Mouse (Mus musculus): ENCODE measurements around the gene Prkca. TPM values are rescaled to one million over a fixed set of nuclear protein-coding genes. Genes with fewer than 3 reads are reported as not detected.

Prkca gene
- total RNA-seq, 1 experiment, result 8.4 TPM

DNA sequence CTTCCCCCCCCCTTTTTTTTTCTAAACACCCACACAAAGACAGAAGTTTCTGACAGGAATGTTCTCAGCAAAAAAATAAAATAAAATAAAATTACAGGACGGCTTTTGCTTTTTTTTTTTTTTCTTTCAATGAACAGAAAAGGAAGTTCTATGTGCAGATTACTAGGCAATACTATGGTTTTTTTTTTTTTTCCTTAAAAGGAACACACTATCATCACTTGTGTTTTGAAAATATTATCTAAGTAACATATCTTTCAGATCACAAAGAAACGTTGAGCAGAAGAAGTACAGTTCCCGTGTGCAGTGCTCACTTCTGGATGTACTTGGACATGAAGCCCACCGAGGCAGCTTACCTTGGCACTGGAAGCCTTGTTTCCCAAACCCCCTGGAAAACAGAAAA lies 3.4 kb downstream of the Prkca start:
- H3K27ac ChIP-seq (ENCODE audit: insufficient read depth, low read depth, low read length, poor library complexity, severe bottlenecking), result no peak overlapping the region
- TF ChIP-seq CHD2 (IDR thresholded peaks at IDR 0.05; ENCODE audit: low read depth, low read length), result no peak
- no peak for TF ChIP-seq ZNF384 (IDR thresholded peaks at IDR 0.05; ENCODE audit: low read depth, low read length)
- no peak for TF ChIP-seq MAFK (IDR thresholded peaks at IDR 0.05; ENCODE audit: insufficient read depth, low read depth, low read length)
- TF ChIP-seq HCFC1 (IDR thresholded peaks at IDR 0.05; ENCODE audit: borderline replicate concordance, insufficient read depth, low read length), result no peak
- TF ChIP-seq ZC3H11A (IDR thresholded peaks at IDR 0.05; ENCODE audit: borderline replicate concordance, low read depth, low read length), result no peak
- no peak overlapping the region for H3K4me3 ChIP-seq (ENCODE audit: insufficient read depth in 1 of 2, low read depth in 1 of 2, low read length in 2 of 2, poor library complexity in 1 of 2, severe bottlenecking in 1 of 2)
- no peaks in the 10 kb centered on the region for H3K36me3 ChIP-seq (ENCODE audit: control insufficient read depth, insufficient read depth, low read length, poor library complexity, severe bottlenecking)
- DNase-seq (ENCODE audit: low read depth, low spot score), result no peak
- in situ Hi-C loops (cut with MboI; ENCODE audit: low sequenced_read_pairs in 2 of 2, unreplicated experiment in 2 of 2), result no loop called here
- no peaks in the 10 kb centered on the region for H3K9me3 ChIP-seq (ENCODE audit: control insufficient read depth, insufficient read depth, low read depth, low read length)
- H3K9ac ChIP-seq (ENCODE audit: insufficient read depth, low read depth, low read length, poor library complexity, severe bottlenecking), result no peak overlapping the region
- no peaks in the 10 kb centered on the region for H3K4me1 ChIP-seq (ENCODE audit: control insufficient read depth in 2 of 2, insufficient read depth in 2 of 2, low read length in 2 of 2, poor library complexity in 1 of 2)

GRCm38 (mm10) chr11:108336445-108336844 lies 7.3 kb downstream of the Prkca start:
- DNase-seq (ENCODE audit: low read depth, low spot score), result no peak
- H3K4me3 ChIP-seq (ENCODE audit: insufficient read depth in 1 of 2, low read depth in 1 of 2, low read length in 2 of 2, poor library complexity in 1 of 2, severe bottlenecking in 1 of 2), result no peak overlapping the region
- no peak for TF ChIP-seq ZNF384 (IDR thresholded peaks at IDR 0.05; ENCODE audit: low read depth, low read length)
- TF ChIP-seq HCFC1 (IDR thresholded peaks at IDR 0.05; ENCODE audit: borderline replicate concordance, insufficient read depth, low read length), result no peak
- TF ChIP-seq ZC3H11A (IDR thresholded peaks at IDR 0.05; ENCODE audit: borderline replicate concordance, low read depth, low read length), result no peak
- TF ChIP-seq MAFK (IDR thresholded peaks at IDR 0.05; ENCODE audit: insufficient read depth, low read depth, low read length), result no peak
- TF ChIP-seq CHD2 (IDR thresholded peaks at IDR 0.05; ENCODE audit: low read depth, low read length), result no peak
- no peaks in the 10 kb centered on the region for H3K4me1 ChIP-seq (ENCODE audit: control insufficient read depth in 2 of 2, insufficient read depth in 2 of 2, low read length in 2 of 2, poor library complexity in 1 of 2)
- no peak overlapping the region for H3K9ac ChIP-seq (ENCODE audit: insufficient read depth, low read depth, low read length, poor library complexity, severe bottlenecking)
- H3K27ac ChIP-seq (ENCODE audit: insufficient read depth, low read depth, low read length, poor library complexity, severe bottlenecking), result no peak overlapping the region
- no peaks in the 10 kb centered on the region for H3K9me3 ChIP-seq (ENCODE audit: control insufficient read depth, insufficient read depth, low read depth, low read length)
- in situ Hi-C loops (cut with MboI; ENCODE audit: low sequenced_read_pairs in 2 of 2, unreplicated experiment in 2 of 2), result no loop called here
- no peaks in the 10 kb centered on the region for H3K36me3 ChIP-seq (ENCODE audit: control insufficient read depth, insufficient read depth, low read length, poor library complexity, severe bottlenecking)

DNA sequence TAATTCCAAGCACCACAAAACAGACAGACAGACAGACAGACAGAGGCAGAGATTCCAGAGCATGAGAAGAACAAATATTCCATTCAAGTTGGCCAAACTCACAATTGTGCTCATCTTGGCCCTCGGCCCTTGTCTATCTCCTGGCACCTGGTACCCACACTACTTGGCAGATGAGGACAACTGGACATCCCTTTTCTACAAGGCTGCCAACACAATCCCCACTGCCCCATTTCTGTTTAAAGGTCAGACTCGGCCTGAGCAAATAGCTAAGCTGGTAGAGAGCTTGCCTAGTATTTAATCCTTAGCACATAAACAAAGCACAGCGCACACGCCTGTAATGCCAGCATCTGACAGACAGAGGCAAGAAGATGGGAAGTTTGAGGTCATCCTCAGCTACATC lies 8.2 kb downstream of the Prkca start:
- H3K36me3 ChIP-seq (ENCODE audit: control insufficient read depth, insufficient read depth, low read length, poor library complexity, severe bottlenecking), result no peaks in the 10 kb centered on the region
- no peaks in the 10 kb centered on the region for H3K4me1 ChIP-seq (ENCODE audit: control insufficient read depth in 2 of 2, insufficient read depth in 2 of 2, low read length in 2 of 2, poor library complexity in 1 of 2)
- DNase-seq (ENCODE audit: low read depth, low spot score), result no peak
- TF ChIP-seq MAFK (IDR thresholded peaks at IDR 0.05; ENCODE audit: insufficient read depth, low read depth, low read length), result no peak
- no peak for TF ChIP-seq ZC3H11A (IDR thresholded peaks at IDR 0.05; ENCODE audit: borderline replicate concordance, low read depth, low read length)
- TF ChIP-seq HCFC1 (IDR thresholded peaks at IDR 0.05; ENCODE audit: borderline replicate concordance, insufficient read depth, low read length), result no peak
- no peak for TF ChIP-seq CHD2 (IDR thresholded peaks at IDR 0.05; ENCODE audit: low read depth, low read length)
- no peak for TF ChIP-seq ZNF384 (IDR thresholded peaks at IDR 0.05; ENCODE audit: low read depth, low read length)
- no peak overlapping the region for H3K27ac ChIP-seq (ENCODE audit: insufficient read depth, low read depth, low read length, poor library complexity, severe bottlenecking)
- H3K9ac ChIP-seq (ENCODE audit: insufficient read depth, low read depth, low read length, poor library complexity, severe bottlenecking), result no peak overlapping the region
- in situ Hi-C loops (cut with MboI; ENCODE audit: low sequenced_read_pairs in 2 of 2, unreplicated experiment in 2 of 2), result no loop called here
- no peaks in the 10 kb centered on the region for H3K9me3 ChIP-seq (ENCODE audit: control insufficient read depth, insufficient read depth, low read depth, low read length)
- H3K4me3 ChIP-seq (ENCODE audit: insufficient read depth in 1 of 2, low read depth in 1 of 2, low read length in 2 of 2, poor library complexity in 1 of 2, severe bottlenecking in 1 of 2), result no peak overlapping the region

DNA sequence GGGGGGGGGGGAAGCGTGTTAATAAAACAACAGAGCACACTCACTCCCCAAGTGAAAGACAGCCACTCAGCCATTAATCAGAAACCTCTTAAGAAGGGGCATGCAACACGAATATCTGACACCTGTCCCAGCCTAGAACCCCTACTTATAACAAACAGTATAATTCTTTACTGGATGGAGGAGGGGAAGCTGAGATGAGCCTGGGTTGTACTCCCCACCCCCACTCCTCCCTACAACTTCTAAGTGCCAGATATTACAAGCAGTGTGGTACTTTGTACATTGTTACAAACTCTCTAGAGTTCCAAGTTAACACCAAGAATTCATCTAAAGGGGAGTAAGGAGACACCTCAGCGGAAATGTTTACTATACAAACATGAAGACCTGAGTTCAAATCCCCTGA lies 9.1 kb downstream of the Prkca start:
- DNase-seq (ENCODE audit: low read depth, low spot score), result no peak
- in situ Hi-C loops (cut with MboI; ENCODE audit: low sequenced_read_pairs in 2 of 2, unreplicated experiment in 2 of 2), result no loop called here
- no peaks in the 10 kb centered on the region for H3K9me3 ChIP-seq (ENCODE audit: control insufficient read depth, insufficient read depth, low read depth, low read length)
- no peaks in the 10 kb centered on the region for H3K4me1 ChIP-seq (ENCODE audit: control insufficient read depth in 2 of 2, insufficient read depth in 2 of 2, low read length in 2 of 2, poor library complexity in 1 of 2)
- H3K36me3 ChIP-seq (ENCODE audit: control insufficient read depth, insufficient read depth, low read length, poor library complexity, severe bottlenecking), result no peaks in the 10 kb centered on the region
- no peak overlapping the region for H3K27ac ChIP-seq (ENCODE audit: insufficient read depth, low read depth, low read length, poor library complexity, severe bottlenecking)
- H3K9ac ChIP-seq (ENCODE audit: insufficient read depth, low read depth, low read length, poor library complexity, severe bottlenecking), result no peak overlapping the region
- no peak overlapping the region for H3K4me3 ChIP-seq (ENCODE audit: insufficient read depth in 1 of 2, low read depth in 1 of 2, low read length in 2 of 2, poor library complexity in 1 of 2, severe bottlenecking in 1 of 2)
- TF ChIP-seq CHD2 (IDR thresholded peaks at IDR 0.05; ENCODE audit: low read depth, low read length) (no peak), HCFC1 (IDR thresholded peaks at IDR 0.05; ENCODE audit: borderline replicate concordance, insufficient read depth, low read length) (no peak), ZNF384 (IDR thresholded peaks at IDR 0.05; ENCODE audit: low read depth, low read length) (no peak)
